Mouse (Mus musculus): ENCODE measurements at regions not wholly inside any gene's neighbourhood (a gene's known extent, or its start where the extent isn't known, plus 50 kb on each side); places are given as distances from the start of the nearest gene placed in this dataset.

GRCm38 (mm10) chrX:70820518-70820917 is 229.5 kb upstream of the Mamld1 start:
- peak; percentile 9 to 17 for DNase-seq (ENCODE audit: low spot score in 2 of 2)

GRCm38 (mm10) chrX:70817771-70818170 is 232.3 kb upstream of the Mamld1 start:
- DNase-seq (ENCODE audit: low spot score in 2 of 2): no peak

- no peak for DNase-seq (ENCODE audit: low spot score in 2 of 2)
Measured at GRCm38 (mm10) chrX:70816662-70817061, 233.4 kb upstream of the Mamld1 start.

- DNase-seq (ENCODE audit: low spot score in 2 of 2): no peak
Measured at GRCm38 (mm10) chrX:70791796-70792195, 258.3 kb upstream of the Mamld1 start.

- no peak for DNase-seq (ENCODE audit: low spot score in 2 of 2)
Measured at GRCm38 (mm10) chrX:70762862-70763261, 285.9 kb upstream of the Tmem185a start.

GRCm38 (mm10) chrX:70713004-70713604 is 236.1 kb upstream of the Tmem185a start:
- DNase-seq (ENCODE audit: low spot score in 2 of 2): no peak

GRCm38 (mm10) chrX:70682194-70682593 is 205.2 kb upstream of the Tmem185a start:
- no peak for DNase-seq (ENCODE audit: low spot score in 2 of 2)

GRCm38 (mm10) chrX:70667092-70667491 is 190.1 kb upstream of the Tmem185a start:
- DNase-seq (ENCODE audit: low spot score in 2 of 2): no peak

Measured in right cerebral cortex, adult 2 months (tissue).